Mouse (Mus musculus) CH12.LX (cell line): ENCODE measurements around the gene Ank3.

Experiments
- CTCF ChIP-seq, 2 experiments: IDR thresholded peaks in 1 of 2; conservative IDR thresholded peaks in 1 of 2; 2 replicates each; pipeline ENCODE4 v1.5.1; 2011 to 2012; ENCODE audit warnings: low read depth in 2 of 2, low read length in 2 of 2, improper control_type of control experiment in 1 of 2, inconsistent platforms in 1 of 2, mild to moderate bottlenecking in 1 of 2, moderate library complexity in 1 of 2
- NELFE ChIP-seq: IDR thresholded peaks from 2 replicates; pipeline ENCODE4 v1.6.1; 2011; ENCODE audit warnings: low read depth, low read length, improper control_type of control experiment
- SIN3A ChIP-seq: IDR thresholded peaks from 2 replicates; pipeline ENCODE4 v1.6.1; 2012; ENCODE audit warnings: low read length, improper control_type of control experiment, inconsistent platforms
- UBTF ChIP-seq: IDR thresholded peaks from 2 replicates; pipeline ENCODE4 v1.6.1; 2012; ENCODE audit warnings: low read depth, mild to moderate bottlenecking, inconsistent platforms, low read length, improper control_type of control experiment, moderate library complexity
- ZNF384 ChIP-seq: IDR thresholded peaks from 2 replicates; pipeline ENCODE4 v1.6.1; 2012; ENCODE audit warnings: low read depth, low read length, improper control_type of control experiment, inconsistent platforms

- TF ChIP-seq NELFE, result no peak
- TF ChIP-seq CTCF (conservative IDR thresholded peaks at IDR 0.05 in 1 of 2, IDR thresholded peaks at IDR 0.05 in 1 of 2; ENCODE audit: low read depth in 2 of 2, low read length in 2 of 2), result no peak
- no peak for TF ChIP-seq ZNF384
- no peak for TF ChIP-seq SIN3A
- no peak for TF ChIP-seq UBTF
Measured at GRCm38 (mm10) chr10:69585271-69585670, 186.7 kb downstream of the Ank3 start.
